19 mouse cellular contexts compared by ENCODE assay signal in genomic region chr10:109561638-109562037, GRCm38 (mm10).
DNase-seq lines count a peak whose midpoint lies in the region; ATAC-seq and TF ChIP-seq lines count a peak whose summit lies in the region.
"Had no signal": no experiment of that assay in that cellular context is flagged by ENCODE, and none has a peak within 500 bp of the region (broad histone marks: within the 10 kb centered on the region; RNA-seq: fewer than 3 reads in every experiment).

No protein-coding gene starts in this region.

- no peaks in the 10 kb centered on the region for H3K9me3 ChIP-seq in forebrain, postnatal 0 days (ENCODE audit: low read length)
- H3K9me3 ChIP-seq in forebrain, embryonic 10.5 days = no peaks in the 10 kb centered on the region
- H3K9me3 ChIP-seq in midbrain, embryonic 15.5 days = no peaks in the 10 kb centered on the region
- no peaks in the 10 kb centered on the region for H3K9me3 ChIP-seq in midbrain, embryonic 16.5 days (replicated peaks; ENCODE audit: control insufficient read depth, low read length, poor library complexity, severe bottlenecking)
- H3K9me3 ChIP-seq: embryonic facial prominence, embryonic 13.5 days; forebrain, embryonic 13.5 days; heart, embryonic 15.5 days had no signal

- no peak overlapping the region for H3K4me3 ChIP-seq in forebrain, postnatal 0 days (ENCODE audit: low read depth, low read length)
- no peak overlapping the region for H3K4me3 ChIP-seq in forebrain, embryonic 10.5 days
- H3K4me3 ChIP-seq in left cerebral cortex, adult 2 months = no peak overlapping the region
- no peak overlapping the region for H3K4me3 ChIP-seq in midbrain, embryonic 15.5 days
- H3K4me3 ChIP-seq in midbrain, embryonic 16.5 days (ENCODE audit: low read depth, low read length) = no peak overlapping the region
- H3K4me3 ChIP-seq: embryonic facial prominence, embryonic 13.5 days; forebrain, embryonic 13.5 days; heart, adult 2 months; heart, embryonic 15.5 days had no signal

- DNase-seq in forebrain, postnatal 0 days = peak; percentile 16
- no peak for DNase-seq in forebrain, embryonic 10.5 days (ENCODE audit: extremely low spot score, low spot score)
- DNase-seq in left cerebral cortex, adult 2 months (ENCODE audit: extremely low spot score in 1 of 2, low spot score in 2 of 2) = no peak
- no peak for DNase-seq in left cerebral cortex, postnatal 10 days (ENCODE audit: extremely low spot score in 1 of 2, low spot score in 2 of 2)
- DNase-seq: cerebellum, adult 11 months; cerebellum, adult 8-10 months; cerebellum, postnatal 14 days; gastrocnemius, postnatal 10 days; heart, adult 2 months; heart, postnatal 14 days had no signal

- WGBS in forebrain, postnatal 0 days = 30% methylated on average over 2 of the region's 2 CpGs
- 79% methylated on average over 2 of the region's 2 CpGs for WGBS in forebrain, embryonic 10.5 days
- WGBS in midbrain, embryonic 15.5 days = 62% methylated on average over 2 of the region's 2 CpGs
- 45% methylated on average over 2 of the region's 2 CpGs for WGBS in midbrain, embryonic 16.5 days

- no peak overlapping the region for H3K9ac ChIP-seq in forebrain, postnatal 0 days
- H3K9ac ChIP-seq in midbrain, embryonic 15.5 days = no peak overlapping the region
- H3K9ac ChIP-seq in midbrain, embryonic 16.5 days (ENCODE audit: low read depth, low read length) = no peak overlapping the region
- H3K9ac ChIP-seq: embryonic facial prominence, embryonic 13.5 days; forebrain, embryonic 13.5 days; heart, embryonic 15.5 days; hindbrain, embryonic 14.5 days had no signal

- H3K27me3 ChIP-seq in forebrain, postnatal 0 days (ENCODE audit: insufficient read depth, low read length) = no peaks in the 10 kb centered on the region
- H3K27me3 ChIP-seq in forebrain, embryonic 10.5 days (ENCODE audit: poor library complexity, severe bottlenecking) = no peaks in the 10 kb centered on the region
- H3K27me3 ChIP-seq in midbrain, embryonic 15.5 days (replicated peaks) = no peaks in the 10 kb centered on the region
- H3K27me3 ChIP-seq in midbrain, embryonic 16.5 days (ENCODE audit: control insufficient read depth, insufficient read depth, low read depth, low read length) = no peaks in the 10 kb centered on the region
- H3K27me3 ChIP-seq: embryonic facial prominence, embryonic 13.5 days; forebrain, embryonic 13.5 days; heart, embryonic 15.5 days had no signal

- intact Hi-C loops in left cerebral cortex, adult 2 months (cut with DNase I) = no loop called here
- intact Hi-C loops in left cerebral cortex, postnatal 10 days (cut with DNase I) = no loop called here

- H3K36me3 ChIP-seq in forebrain, postnatal 0 days (ENCODE audit: insufficient read depth) = no peaks in the 10 kb centered on the region
- H3K36me3 ChIP-seq in forebrain, embryonic 10.5 days (replicated peaks) = no peaks in the 10 kb centered on the region
- no peaks in the 10 kb centered on the region for H3K36me3 ChIP-seq in midbrain, embryonic 15.5 days (replicated peaks)
- no peaks in the 10 kb centered on the region for H3K36me3 ChIP-seq in midbrain, embryonic 16.5 days (ENCODE audit: control insufficient read depth, insufficient read depth, low read length)
- H3K36me3 ChIP-seq: embryonic facial prominence, embryonic 13.5 days; heart, embryonic 15.5 days had no signal

- H3K4me2 ChIP-seq in forebrain, postnatal 0 days (ENCODE audit: low read depth) = no peak overlapping the region
- H3K4me2 ChIP-seq in midbrain, embryonic 15.5 days = no peak overlapping the region
- no peak overlapping the region for H3K4me2 ChIP-seq in midbrain, embryonic 16.5 days (ENCODE audit: low read length)
- H3K4me2 ChIP-seq: embryonic facial prominence, embryonic 13.5 days; forebrain, embryonic 13.5 days; heart, embryonic 11.5 days; heart, embryonic 15.5 days; hindbrain, embryonic 14.5 days had no signal

- ATAC-seq in forebrain, postnatal 0 days = peak; percentile 56
- ATAC-seq in midbrain, embryonic 15.5 days (replicated peaks) = no peak
- no peak for ATAC-seq in midbrain, embryonic 16.5 days
- ATAC-seq in cerebellum, adult (ENCODE audit: insufficient number of reproducible peaks, low FRiP score, low TSS enrichment) = no peak
- ATAC-seq: activated CD4-positive, CD25-positive, alpha-beta regulatory T cell, adult 4 months had no signal

- H3K27ac ChIP-seq in forebrain, postnatal 0 days (ENCODE audit: low read depth, low read length) = no peak overlapping the region
- no peak overlapping the region for H3K27ac ChIP-seq in forebrain, embryonic 10.5 days
- peak overlapping the region; percentile 56; the same call in 1 of the 2 replicates for H3K27ac ChIP-seq in left cerebral cortex, adult 2 months
- H3K27ac ChIP-seq in midbrain, embryonic 15.5 days = peak overlapping the region; percentile 12; the same call in 1 of the 2 replicates
- no peak overlapping the region for H3K27ac ChIP-seq in midbrain, embryonic 16.5 days (ENCODE audit: low read length)
- H3K27ac ChIP-seq: embryonic facial prominence, embryonic 13.5 days; forebrain, embryonic 13.5 days; heart, adult 2 months; heart, embryonic 15.5 days had no signal

- H3K4me1 ChIP-seq in forebrain, postnatal 0 days (ENCODE audit: insufficient read depth) = no peaks in the 10 kb centered on the region
- no peaks in the 10 kb centered on the region for H3K4me1 ChIP-seq in forebrain, embryonic 10.5 days
- peaks cover 3% of the 10 kb centered on the region; the same call in 1 of the 2 replicates for H3K4me1 ChIP-seq in midbrain, embryonic 15.5 days
- peaks cover 3% of the 10 kb centered on the region; the same call in 1 of the 2 replicates for H3K4me1 ChIP-seq in midbrain, embryonic 16.5 days (ENCODE audit: control insufficient read depth, insufficient read depth, low read length)
- H3K4me1 ChIP-seq: embryonic facial prominence, embryonic 13.5 days; heart, embryonic 15.5 days had no signal

- TF ChIP-seq CTCF in forebrain, postnatal 0 days (IDR thresholded peaks at IDR 0.05; ENCODE audit: low read depth) = no peak
- no peak for TF ChIP-seq CTCF in left cerebral cortex, adult 2 months (IDR thresholded peaks at IDR 0.05)

Comparison
In these comparisons a context has a peak if more than half of its experiments do, and no peak if none do; other contexts are left out.
1. H3K27ac ChIP-seq: peak in left cerebral cortex, adult 2 months (single experiment) and midbrain, embryonic 15.5 days (single experiment); none in forebrain, postnatal 0 days (single experiment), forebrain, embryonic 10.5 days (single experiment) and midbrain, embryonic 16.5 days (single experiment).